Comparison of ENCODE assay signal across 8 mouse cellular contexts in genomic region chr1:75435475-75436328, GRCm38 (mm10). TPM values are rescaled to one million over a fixed set of nuclear protein-coding genes. Genes with fewer than 3 reads are reported as not detected.
DNase-seq lines count a peak whose midpoint lies in the region; ATAC-seq and TF ChIP-seq lines count a peak whose summit lies in the region.

Gene Gmppa, plus strand, starts transcription at chr1:75435930.

- peak; percentile 93 for ATAC-seq in forebrain, embryonic 14.5 days
- ATAC-seq in liver, embryonic 16.5 days (ENCODE audit: low read depth), result peak; percentile 79
- peak; percentile 81 for ATAC-seq in neural tube, embryonic 13.5 days (ENCODE audit: low read depth)

- TF ChIP-seq CTCF in ES-Bruce4 (IDR thresholded peaks at IDR 0.05; ENCODE audit: low read depth, low read length), result no peak

- peak within 1 kb of the TSS; percentile 77 for H3K4me3 ChIP-seq in ES-Bruce4 (ENCODE audit: low read depth, low read length)
- peak within 1 kb of the TSS; percentile 55 for H3K4me3 ChIP-seq in forebrain, embryonic 14.5 days (ENCODE audit: low read depth, low read length)
- H3K4me3 ChIP-seq in liver, embryonic 16.5 days (ENCODE audit: low read depth, low read length), result peak within 1 kb of the TSS; percentile 73
- H3K4me3 ChIP-seq in neural tube, embryonic 13.5 days, result peak within 1 kb of the TSS; percentile 58

- WGBS in forebrain, embryonic 14.5 days, result 6% methylated on average over 28 of the region's 28 CpGs
- 6% methylated on average over 28 of the region's 28 CpGs for WGBS in liver, embryonic 16.5 days (ENCODE audit: insufficient replicate concordance)
- WGBS in neural tube, embryonic 13.5 days, result 7% methylated on average over 28 of the region's 28 CpGs

- no peaks in the 10 kb centered on the region for H3K36me3 ChIP-seq in ES-Bruce4 (ENCODE audit: control insufficient read depth, insufficient read depth, low read length, poor library complexity, severe bottlenecking)
- H3K36me3 ChIP-seq in forebrain, embryonic 14.5 days (ENCODE audit: control insufficient read depth, insufficient read depth, low read length), result no peaks in the 10 kb centered on the region
- H3K36me3 ChIP-seq in liver, embryonic 16.5 days (ENCODE audit: control insufficient read depth, insufficient read depth), result no peaks in the 10 kb centered on the region; the same call in 1 of the 2 replicates
- H3K36me3 ChIP-seq in neural tube, embryonic 13.5 days, result peaks cover 12% of the 10 kb centered on the region; the same call in 1 of the 2 replicates

- H3K4me2 ChIP-seq in forebrain, embryonic 14.5 days (ENCODE audit: low read length), result peak within 1 kb of the TSS; percentile 66
- H3K4me2 ChIP-seq in liver, embryonic 16.5 days (ENCODE audit: low read depth, low read length), result peak within 1 kb of the TSS; percentile 73
- H3K4me2 ChIP-seq in neural tube, embryonic 13.5 days, result peak within 1 kb of the TSS; percentile 64

- no peaks in the 10 kb centered on the region for H3K9me3 ChIP-seq in ES-Bruce4 (replicated peaks; ENCODE audit: control insufficient read depth, insufficient read depth, low read length, poor library complexity, severe bottlenecking)
- H3K9me3 ChIP-seq in forebrain, embryonic 14.5 days (replicated peaks; ENCODE audit: control insufficient read depth, low read length), result no peaks in the 10 kb centered on the region
- no peaks in the 10 kb centered on the region for H3K9me3 ChIP-seq in liver, embryonic 16.5 days (replicated peaks; ENCODE audit: control insufficient read depth, low read length)
- no peaks in the 10 kb centered on the region for H3K9me3 ChIP-seq in neural tube, embryonic 13.5 days

- no peak within 1 kb of the TSS for H3K27ac ChIP-seq in ES-Bruce4 (ENCODE audit: insufficient read depth, low read length)
- 0 out of 2 replicates have a peak within 1 kb of the TSS, but pooled peaks have one; percentile 27 for H3K27ac ChIP-seq in forebrain, embryonic 14.5 days (ENCODE audit: low read depth, low read length)
- no peak within 1 kb of the TSS for H3K27ac ChIP-seq in liver, embryonic 16.5 days (ENCODE audit: low read length)
- H3K27ac ChIP-seq in neural tube, embryonic 13.5 days (replicated peaks), result peak within 1 kb of the TSS; percentile 76

- TF ChIP-seq POLR2A in ES-Bruce4 (IDR thresholded peaks at IDR 0.05; ENCODE audit: insufficient read depth, low read length), result peak; percentile 83

- no peak for TF ChIP-seq EP300 in ES-Bruce4 (IDR thresholded peaks at IDR 0.05; ENCODE audit: insufficient read depth, low read depth, low read length)

- peaks cover 2% of the 10 kb centered on the region for H3K4me1 ChIP-seq in ES-Bruce4 (ENCODE audit: control insufficient read depth, insufficient read depth, low read length)
- H3K4me1 ChIP-seq in forebrain, embryonic 14.5 days (ENCODE audit: control insufficient read depth, insufficient read depth, low read length), result peaks cover 5% of the 10 kb centered on the region
- peaks cover 13% of the 10 kb centered on the region for H3K4me1 ChIP-seq in liver, embryonic 16.5 days (ENCODE audit: control insufficient read depth, low read depth, low read length)
- peaks cover 17% of the 10 kb centered on the region for H3K4me1 ChIP-seq in neural tube, embryonic 13.5 days (replicated peaks)

- intact Hi-C loops in heart, postnatal 10 days (cut with DNase I), result no loop called here

- H3K9ac ChIP-seq in ES-Bruce4 (ENCODE audit: low read depth, poor library complexity, severe bottlenecking), result peak within 1 kb of the TSS; percentile 66
- H3K9ac ChIP-seq in forebrain, embryonic 14.5 days (ENCODE audit: low read length), result peak within 1 kb of the TSS; percentile 79
- peak within 1 kb of the TSS; percentile 77 for H3K9ac ChIP-seq in liver, embryonic 16.5 days (ENCODE audit: low read depth, low read length)
- H3K9ac ChIP-seq in neural tube, embryonic 13.5 days, result peak within 1 kb of the TSS; percentile 81

- no peaks in the 10 kb centered on the region for H3K27me3 ChIP-seq in ES-Bruce4 (ENCODE audit: control insufficient read depth, insufficient read depth, low read length, poor library complexity, severe bottlenecking)
- no peaks in the 10 kb centered on the region for H3K27me3 ChIP-seq in forebrain, embryonic 14.5 days (replicated peaks; ENCODE audit: control insufficient read depth, insufficient read depth, low read length)
- H3K27me3 ChIP-seq in liver, embryonic 16.5 days (ENCODE audit: control insufficient read depth, insufficient read depth, low read depth, low read length), result peaks cover 8% of the 10 kb centered on the region; the same call in 1 of the 2 replicates
- H3K27me3 ChIP-seq in neural tube, embryonic 13.5 days, result no peaks in the 10 kb centered on the region

- DNase-seq in c-Kit-positive CD71-positive TER-119-negative erythroid progenitor cells, embryonic 14.5 days (ENCODE audit: low read depth), result peak; percentile 67
- DNase-seq in forebrain, embryonic 14.5 days (ENCODE audit: low spot score), result peak; percentile 96
- peak; percentile 89 to 91 for DNase-seq in heart, postnatal 10 days
- DNase-seq in kidney, postnatal 4 days, result peak; percentile 86 to 90
- peak; percentile 86 for DNase-seq in testis, postnatal 10 days (ENCODE audit: low spot score)

RNA-seq across cellular contexts. Expression of gene Gmppa, which starts in this region (rescaled TPM):
- polyA plus RNA-seq in ES-Bruce4 (2011; ENCODE audit: insufficient read depth, insufficient read length, low read depth, missing spikeins), result 35.2 and 36.5 TPM in 2 replicates
- polyA plus RNA-seq in forebrain, embryonic 14.5 days (2014; fragmentation: Nextera tagmentation; extraction: Ambion mirVana), result 72.4 and 76.0 TPM in 2 replicates
- 10 to 100 TPM; 39.7 to 40.1 TPM for total RNA-seq in heart, postnatal 10 days (2021)
- 32.5 and 35.7 TPM in 2 replicates for polyA plus RNA-seq in liver, embryonic 16.5 days (2015; fragmentation: Nextera tagmentation; extraction: Ambion mirVana)
- 74.4 and 75.9 TPM in 2 replicates for polyA plus RNA-seq in neural tube, embryonic 13.5 days (2015; fragmentation: Nextera tagmentation; extraction: Ambion mirVana)

Comparison
In these comparisons a context has a peak if more than half of its experiments do, and no peak if none do; other contexts are left out.
1. H3K27ac ChIP-seq: peak in forebrain, embryonic 14.5 days (single experiment) and neural tube, embryonic 13.5 days (single experiment); none in ES-Bruce4 (single experiment) and liver, embryonic 16.5 days (single experiment).
2. Peak in every context shown above with its lines, with median percentiles within 50 percentile points of each other: H3K4me3 ChIP-seq, H3K9ac ChIP-seq, DNase-seq, ATAC-seq and H3K4me2 ChIP-seq.